Mouse (Mus musculus) testis, adult 10 weeks (tissue): ENCODE results near the gene Sh3gl2. TPM values are rescaled to one million over a fixed set of nuclear protein-coding genes. Genes with fewer than 3 reads are reported as not detected.

ENCODE experiments used
- polyA plus RNA-seq: library from polyadenylated mRNA; stranded (reverse); fragments of 350-450 nt; fragmentation: Illumina TruSeq; extraction: RNeasy Lipid Tissue Mini Kit (QIAGEN cat#74804); gene quantifications from one replicate; pipeline ENCODE4 v1.2.3, GENCODE M21; 2014; ENCODE audit warnings: low read depth, low replicate concordance

Sh3gl2 gene
- 30.9 TPM for polyA plus RNA-seq

GRCm38 (mm10) chr4:85205071-85205635, at the start of gene Sh3gl2:
Gene Sh3gl2, plus strand, starts transcription at chr4:85205126.

GRCm38 (mm10) chr4:85513792-85514191, 308.9 kb downstream of the Sh3gl2 start, which contains the start of gene Adamtsl1:
Gene Adamtsl1, plus strand, starts transcription at chr4:85514172.

